Mouse (Mus musculus): ENCODE results near the gene Dgki. TPM values are rescaled to one million over a fixed set of nuclear protein-coding genes. Genes with fewer than 3 reads are reported as not detected.

Gene Dgki
- not detected in 2 replicates for polyA plus RNA-seq (2012; ENCODE audit: insufficient read depth, insufficient read length, low replicate concordance, missing spikeins)

- TF ChIP-seq CTCF (IDR thresholded peaks at IDR 0.05; ENCODE audit: insufficient read depth, low read depth, low read length): no peak
- TF ChIP-seq POLR2A (IDR thresholded peaks at IDR 0.05; ENCODE audit: insufficient read depth, low read depth, low read length): peak; percentile 95
- WGBS: under 1% methylated on average over 63 of the region's 65 CpGs
- H3K27ac ChIP-seq (ENCODE audit: insufficient read depth, low read depth, low read length): peak within 1 kb of the TSS; percentile 91
- H3K4me1 ChIP-seq (ENCODE audit: control insufficient read depth, insufficient read depth, low read length): peaks cover 7% of the 10 kb centered on the region
- peak within 1 kb of the TSS; percentile 98 for H3K4me3 ChIP-seq (ENCODE audit: insufficient read depth, low read depth, low read length)
These were observed at the start of gene Dgki for GRCm38 (mm10) chr6:37299562-37300390. TSS of gene Dgki (minus strand) at chr6:37300184.

- Histone ChIP-seq H3K4me3 (ENCODE audit: insufficient read depth, low read depth, low read length) (no peak overlapping the region), H3K4me1 (ENCODE audit: control insufficient read depth, insufficient read depth, low read length) (no peaks in the 10 kb centered on the region), H3K27ac (ENCODE audit: insufficient read depth, low read depth, low read length) (no peak overlapping the region)
- WGBS: 73% methylated on average over 5 of the region's 5 CpGs
- TF ChIP-seq CTCF (IDR thresholded peaks at IDR 0.05; ENCODE audit: insufficient read depth, low read depth, low read length): no peak
- TF ChIP-seq POLR2A (IDR thresholded peaks at IDR 0.05; ENCODE audit: insufficient read depth, low read depth, low read length): no peak
These were observed 47.6 kb upstream of the Dgki start for GRCm38 (mm10) chr6:37347606-37348005.

GRCm38 (mm10) chr6:37338055-37338454, 38.1 kb upstream of the Dgki start:
- H3K4me1 ChIP-seq (ENCODE audit: control insufficient read depth, insufficient read depth, low read length): peaks cover 17% of the 10 kb centered on the region
- TF ChIP-seq CTCF (IDR thresholded peaks at IDR 0.05; ENCODE audit: insufficient read depth, low read depth, low read length) (no peak), POLR2A (IDR thresholded peaks at IDR 0.05; ENCODE audit: insufficient read depth, low read depth, low read length) (no peak)
- no peak overlapping the region for H3K4me3 ChIP-seq (ENCODE audit: insufficient read depth, low read depth, low read length)
- WGBS: 92% methylated on average over 5 of the region's 5 CpGs
- H3K27ac ChIP-seq (ENCODE audit: insufficient read depth, low read depth, low read length): no peak overlapping the region

DNA sequence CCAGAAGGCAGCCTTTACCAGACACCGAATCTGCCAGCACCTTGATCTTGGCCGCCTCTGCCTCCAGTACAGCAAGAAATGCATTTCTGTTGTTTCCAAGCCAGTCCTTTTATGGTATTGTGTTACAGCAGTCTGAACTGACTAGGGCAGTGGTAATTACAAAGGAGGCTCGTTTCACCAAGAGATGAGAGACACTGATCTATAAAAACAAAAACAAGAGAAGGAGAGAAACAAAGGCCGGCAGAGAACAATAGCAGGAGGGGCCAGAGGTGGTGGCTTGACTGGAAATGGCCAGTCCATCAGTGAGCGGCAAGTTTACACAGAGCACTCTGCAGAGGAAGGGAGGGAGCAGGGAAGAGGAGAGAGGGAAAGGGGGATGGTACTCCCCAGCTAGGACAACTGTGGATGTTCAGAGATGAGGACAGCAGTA, 36.9 kb upstream of the Dgki start:
- Histone ChIP-seq H3K27ac (ENCODE audit: insufficient read depth, low read depth, low read length) (no peak overlapping the region; the same call in 1 of the 2 replicates), H3K4me1 (ENCODE audit: control insufficient read depth, insufficient read depth, low read length) (peaks cover 20% of the 10 kb centered on the region), H3K4me3 (ENCODE audit: insufficient read depth, low read depth, low read length) (no peak overlapping the region)
- TF ChIP-seq POLR2A (IDR thresholded peaks at IDR 0.05; ENCODE audit: insufficient read depth, low read depth, low read length) (no peak), CTCF (IDR thresholded peaks at IDR 0.05; ENCODE audit: insufficient read depth, low read depth, low read length) (no peak)
- 19% methylated on average over 5 of the region's 5 CpGs for WGBS

- WGBS: 50% methylated on average over 7 of the region's 7 CpGs
- Histone ChIP-seq H3K27ac (ENCODE audit: insufficient read depth, low read depth, low read length) (no peak overlapping the region), H3K4me1 (ENCODE audit: control insufficient read depth, insufficient read depth, low read length) (peaks cover 23% of the 10 kb centered on the region), H3K4me3 (ENCODE audit: insufficient read depth, low read depth, low read length) (no peak overlapping the region)
- TF ChIP-seq POLR2A (IDR thresholded peaks at IDR 0.05; ENCODE audit: insufficient read depth, low read depth, low read length): no peak
- no peak for TF ChIP-seq CTCF (IDR thresholded peaks at IDR 0.05; ENCODE audit: insufficient read depth, low read depth, low read length)
These were observed 36.4 kb upstream of the Dgki start for GRCm38 (mm10) chr6:37336381-37336780.

DNA sequence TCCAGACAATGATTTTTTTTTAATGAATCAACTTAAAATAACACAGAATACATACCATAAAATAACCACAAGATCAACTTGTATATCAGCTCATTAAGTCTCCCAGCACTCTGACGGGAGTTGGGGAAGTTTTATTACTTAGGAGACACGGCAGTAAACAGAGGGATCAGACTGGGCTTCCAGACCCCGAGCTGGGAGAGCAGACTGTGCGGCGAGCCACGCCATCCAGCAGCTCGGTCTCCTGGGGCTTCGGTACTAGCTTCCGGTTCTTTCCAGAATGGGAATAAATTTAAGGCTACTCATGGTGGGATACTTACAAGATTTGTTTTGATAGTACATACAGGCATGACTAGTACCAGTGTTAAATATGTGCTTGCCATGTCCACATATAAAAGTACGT, 32.9 kb upstream of the Dgki start:
- Histone ChIP-seq H3K4me3 (ENCODE audit: insufficient read depth, low read depth, low read length) (no peak overlapping the region), H3K4me1 (ENCODE audit: control insufficient read depth, insufficient read depth, low read length) (peaks cover 28% of the 10 kb centered on the region), H3K27ac (ENCODE audit: insufficient read depth, low read depth, low read length) (no peak overlapping the region)
- WGBS: 92% methylated on average over 10 of the region's 10 CpGs
- no peak for TF ChIP-seq POLR2A (IDR thresholded peaks at IDR 0.05; ENCODE audit: insufficient read depth, low read depth, low read length)
- no peak for TF ChIP-seq CTCF (IDR thresholded peaks at IDR 0.05; ENCODE audit: insufficient read depth, low read depth, low read length)

DNA sequence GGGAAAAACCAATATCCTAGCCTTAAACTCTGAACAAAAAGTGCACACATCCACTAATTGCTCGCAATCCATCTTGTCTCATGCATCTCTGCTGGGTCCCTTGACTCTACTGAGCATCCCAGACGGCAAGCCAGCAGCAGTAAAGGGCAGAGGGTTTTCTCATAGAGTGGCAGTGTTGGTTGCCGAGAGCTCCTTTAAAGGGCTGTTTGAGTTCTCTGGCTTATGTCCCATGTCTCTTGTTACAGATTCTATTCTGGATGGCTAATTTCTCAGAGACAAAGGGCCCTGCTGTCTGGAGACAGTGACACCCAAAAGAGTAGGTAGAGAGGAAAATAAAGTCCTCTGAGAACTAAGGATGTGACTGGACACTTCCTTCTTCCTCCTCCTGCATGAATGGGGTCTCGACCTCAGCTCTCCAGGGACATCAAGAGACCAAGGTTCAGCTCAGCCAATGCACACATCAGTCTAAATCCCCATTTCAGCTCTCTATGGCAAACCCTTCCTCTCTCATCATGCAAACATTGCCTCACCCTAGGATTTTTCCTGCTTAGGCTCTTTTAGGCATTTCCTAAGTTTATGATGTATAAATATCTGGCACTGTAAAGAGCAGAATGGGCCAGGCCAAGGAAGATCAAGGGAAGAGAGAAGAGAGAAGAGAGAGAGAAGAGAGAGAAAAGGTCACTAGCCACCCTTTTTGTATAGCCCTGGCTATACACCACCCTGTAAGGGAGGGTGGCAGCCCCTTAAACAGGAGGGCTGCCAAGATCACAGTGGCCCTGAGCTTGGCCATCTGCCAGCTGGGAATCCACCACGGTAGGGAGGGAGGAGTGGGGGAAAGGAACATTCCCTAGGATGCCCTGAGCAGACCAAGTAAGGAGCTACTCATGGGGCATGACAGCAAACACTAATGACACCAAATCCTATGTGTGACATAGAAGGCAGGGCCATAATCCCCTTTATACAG, 30.2 kb upstream of the Dgki start:
- WGBS: 53% methylated on average over 5 of the region's 5 CpGs
- TF ChIP-seq POLR2A (IDR thresholded peaks at IDR 0.05; ENCODE audit: insufficient read depth, low read depth, low read length) (no peak), CTCF (IDR thresholded peaks at IDR 0.05; ENCODE audit: insufficient read depth, low read depth, low read length) (no peak)
- Histone ChIP-seq H3K4me3 (ENCODE audit: insufficient read depth, low read depth, low read length) (no peak overlapping the region), H3K27ac (ENCODE audit: insufficient read depth, low read depth, low read length) (no peak overlapping the region), H3K4me1 (ENCODE audit: control insufficient read depth, insufficient read depth, low read length) (peaks cover 20% of the 10 kb centered on the region)

GRCm38 (mm10) chr6:37329376-37329775, 29.4 kb upstream of the Dgki start:
- Histone ChIP-seq H3K4me3 (ENCODE audit: insufficient read depth, low read depth, low read length) (no peak overlapping the region), H3K4me1 (ENCODE audit: control insufficient read depth, insufficient read depth, low read length) (peaks cover 20% of the 10 kb centered on the region), H3K27ac (ENCODE audit: insufficient read depth, low read depth, low read length) (no peak overlapping the region)
- TF ChIP-seq CTCF (IDR thresholded peaks at IDR 0.05; ENCODE audit: insufficient read depth, low read depth, low read length) (no peak), POLR2A (IDR thresholded peaks at IDR 0.05; ENCODE audit: insufficient read depth, low read depth, low read length) (no peak)
- 87% methylated on average over 3 of the region's 3 CpGs for WGBS
